Mouse (Mus musculus) intestine, embryonic 14.5 days (tissue): ENCODE results near the gene Hao1. TPM values are rescaled to one million over a fixed set of nuclear protein-coding genes. Genes with fewer than 3 reads are reported as not detected.

ENCODE experiments used
- ATAC-seq: fragments of 200-750 bp; cut with Nextera tagmentation; replicated peaks from 2 replicates; pipeline ENCODE4 v1.8.0; 2017; ENCODE audit warnings: low read depth, moderate number of reproducible peaks, moderate TSS enrichment, moderate library complexity; ENCODE audit not compliant: low FRiP score, low TSS enrichment
- DNase-seq: peaks from one replicate; pipeline ENCODE4 v3.0.0-alpha.2; 2018; ENCODE audit warnings: low spot score
- H3K27ac ChIP-seq: fragments of 300-500 bp; sonication (generic); 2 replicates; pipeline ENCODE4 v1.5.1; 2014; ENCODE audit warnings: low read depth, mild to moderate bottlenecking, control low read depth
- H3K27me3 ChIP-seq: fragments of 300-500 bp; sonication (generic); replicated peaks from 2 replicates; pipeline ENCODE4 v1.6.1; 2014; ENCODE audit warnings: low read length, control low read depth; ENCODE audit not compliant: control insufficient read depth, insufficient read depth
- H3K36me3 ChIP-seq: fragments of 300-500 bp; sonication (generic); 2 replicates; pipeline ENCODE4 v1.6.1; 2014; ENCODE audit warnings: low read length, control low read depth; ENCODE audit not compliant: control insufficient read depth, insufficient read depth
- H3K4me1 ChIP-seq: fragments of 300-500 bp; sonication (generic); replicated peaks from 2 replicates; pipeline ENCODE4 v1.6.1; 2014; ENCODE audit warnings: low read length, control low read depth, mixed read lengths; ENCODE audit not compliant: control insufficient read depth, insufficient read depth
- H3K4me2 ChIP-seq: fragments of 300-500 bp; sonication (generic); 2 replicates; pipeline ENCODE4 v1.6.1; 2014; ENCODE audit warnings: low read length
- H3K4me3 ChIP-seq: fragments of 300-500 bp; sonication (generic); 2 replicates; pipeline ENCODE4 v1.5.1; 2014; ENCODE audit warnings: low read depth, low read length, control low read depth, mixed read lengths
- H3K9ac ChIP-seq: fragments of 300-500 bp; sonication (generic); 2 replicates; pipeline ENCODE4 v1.6.1; 2014; ENCODE audit warnings: mild to moderate bottlenecking, low read length
- H3K9me3 ChIP-seq: fragments of 300-500 bp; sonication (generic); 2 replicates; pipeline ENCODE4 v1.6.1; 2016; ENCODE audit warnings: low read length, control low read depth; ENCODE audit not compliant: control insufficient read depth
- WGBS: fragments of 180-500 bp; shearing (Covaris S2); extraction: QIAGEN DNeasy Blood & Tissue Kit; methylation state at CpG from one replicate; pipeline ENCODE4 v1.1.7; 2014; 5-methylcytosine and 5-hydroxymethylcytosine counted together
- polyA plus RNA-seq: library from polyadenylated mRNA; unstranded; fragments of >200 nt; fragmentation: Nextera tagmentation; extraction: Ambion mirVana; gene quantifications from 2 replicates; pipeline ENCODE4 v1.2.1, GENCODE M21; 2014

Hao1 gene
- polyA plus RNA-seq, 1 experiment from 2014 or later, result not detected

DNA sequence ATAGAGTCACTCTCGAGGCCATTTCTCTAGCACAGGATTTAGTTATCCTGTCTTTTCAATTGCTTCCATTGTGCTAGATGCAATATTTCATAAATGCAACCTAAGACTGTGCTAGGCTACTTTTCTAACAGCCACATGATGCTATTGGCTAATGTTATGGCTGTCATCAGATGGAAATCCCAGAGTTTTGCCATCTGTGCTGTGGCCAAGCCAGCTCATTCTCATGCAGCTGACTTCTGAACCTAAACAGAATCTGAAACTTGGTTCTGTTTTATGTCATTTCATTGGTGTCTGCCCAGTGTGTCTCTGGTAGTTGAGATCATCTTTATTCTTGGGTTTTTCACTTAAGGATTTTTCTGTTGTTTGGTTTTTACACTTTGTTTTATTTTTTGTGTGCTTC, 103.2 kb downstream of the Hao1 start:
- H3K27ac ChIP-seq, result peak overlapping the region; percentile 57
- DNase-seq (no peak), ATAC-seq (no peak)
- H3K9ac ChIP-seq, result no peak overlapping the region
- H3K4me1 ChIP-seq, result 0 out of 2 replicates have a peak, but pooled peaks cover 7% of the 10 kb centered on the region
- no peaks in the 10 kb centered on the region for H3K9me3 ChIP-seq
- 30% methylated on average over 1 of the region's 1 CpGs for WGBS
- H3K36me3 ChIP-seq, result no peaks in the 10 kb centered on the region
- H3K27me3 ChIP-seq, result no peaks in the 10 kb centered on the region
- no peak overlapping the region for H3K4me3 ChIP-seq
- no peak overlapping the region for H3K4me2 ChIP-seq

Other genes starting within 250 kb of the Hao1 start
- 22.2 and 24.1 TPM in 2 replicates for gene Tmx4, start 89.8 kb upstream of the Hao1 start, polyA plus RNA-seq
- gene Plcb1, start 231.7 kb upstream of the Hao1 start, polyA plus RNA-seq, result 13.0 and 14.0 TPM in 2 replicates